Mouse (Mus musculus): ENCODE measurements around the gene Hmcn1.

The Hmcn1 gene

DNA sequence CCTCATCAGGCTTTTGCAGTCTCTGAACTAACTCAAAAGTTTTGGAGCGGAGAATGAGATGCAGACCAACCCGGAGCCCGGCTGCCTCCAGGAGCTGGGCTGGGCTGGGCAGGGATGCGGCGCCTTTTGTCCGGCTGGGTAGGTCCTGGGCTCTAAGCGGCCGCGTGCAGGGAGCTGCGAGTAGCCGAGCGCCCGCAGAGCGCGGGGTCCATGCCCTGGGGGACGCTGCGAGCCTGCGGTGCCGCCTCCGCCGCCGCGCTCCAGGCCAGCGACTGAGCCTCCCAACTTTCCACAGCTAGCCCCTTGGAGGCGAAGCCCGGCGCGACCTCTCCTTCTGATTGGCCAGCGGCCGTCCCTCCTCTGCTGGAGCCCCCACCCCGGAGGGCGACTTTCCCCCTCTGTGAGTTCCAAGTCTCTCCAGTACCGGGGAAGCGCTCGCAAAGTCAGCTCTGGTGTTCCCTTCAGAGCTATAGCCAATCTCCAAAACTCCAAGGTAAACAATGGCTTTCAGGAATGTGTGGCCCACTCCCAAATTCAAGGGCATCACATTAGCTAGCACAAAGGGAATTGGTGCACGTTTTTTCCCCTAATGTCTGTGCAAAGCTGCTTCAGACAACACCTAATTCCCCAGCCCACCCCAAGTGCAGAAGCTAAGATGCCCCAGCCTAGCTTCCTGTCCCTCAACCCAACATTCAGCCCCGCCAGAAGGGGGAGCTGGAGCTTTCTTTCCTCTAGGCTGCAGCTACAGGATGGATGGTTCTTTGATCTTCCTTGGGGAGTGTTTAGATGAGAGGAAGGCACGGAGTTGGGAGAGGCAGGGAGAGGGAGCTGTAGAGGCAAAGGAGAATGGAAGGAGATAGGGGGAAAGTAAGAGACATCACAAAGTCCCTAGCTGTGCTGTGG is at the start of gene Hmcn1:
Gene Hmcn1 (minus strand): TSS at position 274 of the 903 bp plus-strand sequence.
- DNase-seq: peak; percentile 69

GRCm38 (mm10) chr1:151040945-151041649 is 47.9 kb upstream of the Hmcn1 start:
- peak; percentile 70 for DNase-seq

DNA sequence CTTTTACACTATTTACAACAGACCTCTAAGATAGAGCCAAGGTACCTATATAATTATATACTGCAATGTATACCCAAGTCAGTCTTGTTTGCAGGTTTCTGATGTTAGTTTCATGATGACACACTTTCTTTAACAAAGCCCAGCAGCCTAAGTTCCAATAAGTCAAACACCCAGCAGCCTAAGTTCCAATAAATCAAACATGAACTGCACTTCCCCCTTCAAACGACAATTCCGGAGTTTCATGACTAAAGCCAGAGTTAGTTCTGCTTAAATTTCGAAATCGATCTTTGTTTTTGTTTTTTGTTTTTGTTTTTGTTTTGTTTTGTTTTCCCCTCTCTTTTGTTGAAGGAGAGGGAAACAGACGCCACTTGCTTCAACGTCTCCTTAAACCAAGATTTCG is 47.1 kb upstream of the Hmcn1 start:
- no peak for DNase-seq

DNA sequence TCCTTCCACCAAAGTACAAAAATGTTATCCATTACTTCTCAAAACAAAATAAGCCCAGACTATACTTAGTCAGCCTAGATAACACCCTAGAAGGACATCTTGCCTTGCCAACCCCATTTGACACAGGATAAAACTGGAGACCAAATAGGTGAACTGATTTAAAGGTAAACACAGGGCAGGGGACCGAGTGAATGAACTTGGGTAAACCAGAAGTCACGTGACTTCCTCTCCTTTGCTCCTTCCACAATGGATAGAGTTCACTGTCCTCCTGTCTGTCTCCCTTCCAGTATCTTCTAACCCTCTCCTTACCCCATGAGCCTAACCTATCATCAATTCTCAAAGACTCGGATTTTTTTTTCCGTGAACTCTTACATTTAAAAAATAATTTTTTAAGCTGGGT is 46.0 kb upstream of the Hmcn1 start:
- no peak for DNase-seq

- no peak for DNase-seq
Measured at GRCm38 (mm10) chr1:151038566-151038965, 45.3 kb upstream of the Hmcn1 start.

GRCm38 (mm10) chr1:151036405-151036985 is 43.3 kb upstream of the Hmcn1 start:
- DNase-seq: peak; percentile 19

DNA sequence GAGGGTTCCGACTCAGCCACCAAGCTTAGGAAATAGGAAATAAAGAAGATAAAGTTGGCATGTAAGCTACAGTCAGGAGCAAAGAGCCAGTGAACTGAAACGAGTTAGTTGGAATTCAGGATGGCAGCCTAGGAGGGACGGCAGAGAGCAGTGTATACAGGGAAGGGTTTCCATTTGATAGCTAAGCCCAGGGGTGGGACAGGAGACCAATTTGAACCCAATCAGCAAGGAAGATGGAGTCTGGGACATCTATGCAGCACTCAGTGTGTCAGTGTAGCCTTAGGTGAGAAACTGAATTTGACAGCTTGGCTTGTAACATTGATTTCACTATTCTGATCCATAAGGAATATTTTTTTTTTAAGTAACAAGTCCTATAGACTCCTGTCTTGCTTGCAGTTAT is 42.5 kb upstream of the Hmcn1 start:
- no peak for DNase-seq

DNA sequence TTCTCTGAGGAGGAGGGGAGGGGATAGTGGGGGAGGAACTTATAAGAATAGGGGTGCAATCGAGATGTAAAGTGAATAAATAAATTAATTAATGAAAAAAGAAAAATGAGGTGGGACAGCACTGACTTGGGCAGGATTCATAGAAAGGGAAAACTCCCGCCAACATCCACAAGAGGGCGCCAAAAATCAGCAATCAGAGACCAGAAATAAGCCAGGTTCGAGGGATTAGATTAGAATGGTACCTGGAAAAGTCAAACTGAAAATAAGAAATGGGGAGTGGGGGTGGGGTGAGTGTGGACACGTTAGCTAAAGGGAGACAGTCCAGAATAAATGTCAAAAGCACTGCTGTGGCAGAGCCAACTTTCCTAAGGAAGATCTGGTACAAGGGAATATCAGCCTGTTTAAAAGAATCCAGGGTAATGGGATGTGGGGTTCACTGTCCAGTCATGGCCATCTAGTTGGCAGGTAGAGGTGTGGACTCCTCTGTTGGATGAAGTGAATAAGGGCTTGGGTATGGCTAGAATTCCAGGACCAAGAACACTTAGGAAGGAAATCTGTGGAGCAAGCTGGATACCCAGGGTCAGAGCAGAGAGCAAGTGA is 41.9 kb upstream of the Hmcn1 start:
- DNase-seq: peak; percentile 81

GRCm38 (mm10) chr1:151033291-151033690 is 40.1 kb upstream of the Hmcn1 start:
- DNase-seq: no peak

GRCm38 (mm10) chr1:151031581-151031980 is 38.3 kb upstream of the Hmcn1 start:
- no peak for DNase-seq

GRCm38 (mm10) chr1:151031086-151031485 is 37.9 kb upstream of the Hmcn1 start:
- DNase-seq: no peak

DNA sequence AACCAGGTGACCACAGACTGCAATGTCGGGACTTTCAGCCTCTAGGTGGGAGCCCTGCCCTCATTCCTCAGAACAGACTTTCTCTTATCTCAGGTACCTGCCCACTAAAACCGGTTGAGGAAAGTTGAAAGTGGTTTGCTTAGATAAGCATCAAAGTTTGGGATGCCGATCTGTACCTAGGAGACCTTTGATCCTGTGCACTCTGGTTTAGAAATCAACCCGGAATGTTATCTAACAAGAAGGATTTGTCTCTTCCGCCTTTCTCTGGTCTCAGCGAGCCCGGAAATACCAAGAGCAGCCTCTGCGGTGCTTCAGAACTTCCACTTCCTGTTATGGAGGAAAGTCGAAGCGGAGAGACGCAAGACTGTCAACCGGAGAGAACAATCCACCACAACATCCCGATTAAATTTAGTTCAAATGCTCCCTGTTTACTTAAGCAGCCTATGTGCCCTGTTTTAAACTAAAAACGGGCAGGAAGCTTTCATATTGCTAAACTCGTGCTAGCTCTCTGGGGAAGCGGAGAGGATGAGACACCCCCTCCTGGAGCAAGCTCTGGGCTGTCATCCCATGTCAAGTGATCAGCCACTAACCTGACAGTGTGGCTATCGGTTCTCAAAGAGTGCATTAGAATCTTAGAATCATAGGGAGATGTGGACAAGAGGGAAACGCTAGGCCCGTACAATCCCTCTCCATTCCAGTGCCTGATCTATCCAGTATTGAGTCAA is 32.0 kb upstream of the Hmcn1 start:
- peak; percentile 73 for DNase-seq

GRCm38 (mm10) chr1:151019273-151019890 is 26.1 kb upstream of the Hmcn1 start:
- peak; percentile 20 for DNase-seq

- peak; percentile 89 for DNase-seq
Measured at GRCm38 (mm10) chr1:151011056-151011455, 17.8 kb upstream of the Hmcn1 start.

GRCm38 (mm10) chr1:151009115-151009797 is 16.0 kb upstream of the Hmcn1 start:
- peak; percentile 89 for DNase-seq

- DNase-seq: no peak
Measured at GRCm38 (mm10) chr1:151007747-151008146, 14.5 kb upstream of the Hmcn1 start.

GRCm38 (mm10) chr1:151004007-151004406 is 10.8 kb upstream of the Hmcn1 start:
- no peak for DNase-seq

- no peak for DNase-seq
Measured at GRCm38 (mm10) chr1:151001868-151002428, 8.7 kb upstream of the Hmcn1 start.

DNA sequence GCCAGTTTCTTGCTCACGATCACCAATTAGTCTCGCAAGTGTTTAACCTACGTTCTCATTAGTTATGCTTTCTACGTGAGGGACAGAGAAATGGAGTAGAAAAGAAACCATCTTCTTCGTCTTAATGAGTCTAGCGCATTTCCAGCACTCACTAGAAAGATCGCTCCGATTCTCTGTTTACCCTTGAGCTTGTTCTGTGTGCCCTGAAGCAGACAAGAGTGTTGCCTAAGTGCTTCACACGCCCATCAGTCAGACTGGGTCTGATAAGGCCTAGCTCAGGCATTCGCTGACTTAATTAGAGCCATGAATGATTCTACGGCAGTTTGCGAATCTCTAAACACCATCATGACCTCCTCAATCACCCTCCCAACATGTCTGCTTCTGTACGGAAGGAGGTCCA is 7.5 kb upstream of the Hmcn1 start:
- DNase-seq: peak; percentile 21

- no peak for DNase-seq
Measured at GRCm38 (mm10) chr1:150994612-150995011, 1.4 kb upstream of the Hmcn1 start.

- DNase-seq: no peak
Measured at GRCm38 (mm10) chr1:150992711-150993161, 499 bp downstream of the Hmcn1 start.
